Mouse (Mus musculus): ENCODE data around the gene Gtf2ird2. TPM values are rescaled to one million over a fixed set of nuclear protein-coding genes. Genes with fewer than 3 reads are reported as not detected.

Gene Gtf2ird2
- 6.6 and 7.9 TPM in 2 replicates for polyA plus RNA-seq (2014; fragmentation: Nextera tagmentation; extraction: Ambion mirVana)

- no peaks in the 10 kb centered on the region for H3K27me3 ChIP-seq (ENCODE audit: control insufficient read depth, insufficient read depth, low read length)
- ATAC-seq (ENCODE audit: insufficient number of reproducible peaks, low FRiP score, low TSS enrichment, low read depth) = peak; percentile 90
- under 1% methylated on average over 92 of the region's 92 CpGs for WGBS
These were observed at the start of gene Gtf2ird2 for GRCm38 (mm10) chr5:134183880-134184808. Gtf2ird2 (plus strand) TSS chr5:134184019.

GRCm38 (mm10) chr5:134136022-134136421 is 47.8 kb upstream of the Gtf2ird2 start:
- no peak for ATAC-seq (ENCODE audit: insufficient number of reproducible peaks, low FRiP score, low TSS enrichment, low read depth)
- 95% methylated on average over 12 of the region's 12 CpGs for WGBS

More at GRCm38 (mm10) chr5:134183880-134184808, at the start of gene Gtf2ird2:
- H3K36me3 ChIP-seq (ENCODE audit: control insufficient read depth, insufficient read depth, low read length) = no peaks in the 10 kb centered on the region
- H3K4me1 ChIP-seq (ENCODE audit: control insufficient read depth, insufficient read depth, low read length) = peaks cover 12% of the 10 kb centered on the region
- peak within 1 kb of the TSS; percentile 82 for H3K4me2 ChIP-seq (ENCODE audit: low read depth, severe bottlenecking)
- H3K9ac ChIP-seq (ENCODE audit: low read length) = peak within 1 kb of the TSS; percentile 92
- H3K27ac ChIP-seq (replicated peaks; ENCODE audit: low read depth, low read length) = peak within 1 kb of the TSS; percentile 92
- peak within 1 kb of the TSS; percentile 76 for H3K4me3 ChIP-seq (ENCODE audit: low read depth, low read length)
- peak; percentile 99 for DNase-seq (ENCODE audit: low spot score)
- H3K9me3 ChIP-seq (ENCODE audit: control insufficient read depth, low read length) = no peaks in the 10 kb centered on the region

GRCm38 (mm10) chr5:134137933-134138332 is 45.9 kb upstream of the Gtf2ird2 start:
- Histone ChIP-seq H3K4me2 (ENCODE audit: low read depth, severe bottlenecking) (no peak overlapping the region), H3K4me3 (ENCODE audit: low read depth, low read length) (no peak overlapping the region), H3K36me3 (ENCODE audit: control insufficient read depth, insufficient read depth, low read length) (peaks cover 6% of the 10 kb centered on the region; the same call in 1 of the 2 replicates), H3K9ac (ENCODE audit: low read length) (no peak overlapping the region), H3K4me1 (ENCODE audit: control insufficient read depth, insufficient read depth, low read length) (no peaks in the 10 kb centered on the region), H3K9me3 (ENCODE audit: control insufficient read depth, low read length) (no peaks in the 10 kb centered on the region; the same call in 1 of the 2 replicates), H3K27me3 (ENCODE audit: control insufficient read depth, insufficient read depth, low read length) (no peaks in the 10 kb centered on the region), H3K27ac (replicated peaks; ENCODE audit: low read depth, low read length) (no peak overlapping the region)
- ATAC-seq (ENCODE audit: insufficient number of reproducible peaks, low FRiP score, low TSS enrichment, low read depth) = no peak
- no peak for DNase-seq (ENCODE audit: low spot score)
- WGBS = 90% methylated on average over 5 of the region's 5 CpGs

More at GRCm38 (mm10) chr5:134136022-134136421, 47.8 kb upstream of the Gtf2ird2 start:
- Histone ChIP-seq H3K4me1 (ENCODE audit: control insufficient read depth, insufficient read depth, low read length) (no peaks in the 10 kb centered on the region), H3K27me3 (ENCODE audit: control insufficient read depth, insufficient read depth, low read length) (no peaks in the 10 kb centered on the region), H3K9me3 (ENCODE audit: control insufficient read depth, low read length) (no peaks in the 10 kb centered on the region), H3K4me3 (ENCODE audit: low read depth, low read length) (no peak overlapping the region), H3K36me3 (ENCODE audit: control insufficient read depth, insufficient read depth, low read length) (peaks cover 6% of the 10 kb centered on the region; the same call in 1 of the 2 replicates), H3K4me2 (ENCODE audit: low read depth, severe bottlenecking) (no peak overlapping the region), H3K9ac (ENCODE audit: low read length) (no peak overlapping the region), H3K27ac (replicated peaks; ENCODE audit: low read depth, low read length) (no peak overlapping the region)
- no peak for DNase-seq (ENCODE audit: low spot score)

- no peaks in the 10 kb centered on the region; the same call in 1 of the 2 replicates for H3K9me3 ChIP-seq (ENCODE audit: control insufficient read depth, low read length)
- H3K4me1 ChIP-seq (ENCODE audit: control insufficient read depth, insufficient read depth, low read length) = no peaks in the 10 kb centered on the region
- H3K4me3 ChIP-seq (ENCODE audit: low read depth, low read length) = no peak overlapping the region
- DNase-seq (ENCODE audit: low spot score) = no peak
- no peak overlapping the region for H3K27ac ChIP-seq (replicated peaks; ENCODE audit: low read depth, low read length)
- WGBS = 88% methylated on average over 6 of the region's 6 CpGs
- H3K36me3 ChIP-seq (ENCODE audit: control insufficient read depth, insufficient read depth, low read length) = peaks cover 6% of the 10 kb centered on the region; the same call in 1 of the 2 replicates
- no peak for ATAC-seq (ENCODE audit: insufficient number of reproducible peaks, low FRiP score, low TSS enrichment, low read depth)
- no peak overlapping the region for H3K4me2 ChIP-seq (ENCODE audit: low read depth, severe bottlenecking)
- H3K9ac ChIP-seq (ENCODE audit: low read length) = no peak overlapping the region
- H3K27me3 ChIP-seq (ENCODE audit: control insufficient read depth, insufficient read depth, low read length) = no peaks in the 10 kb centered on the region
These were observed 44.4 kb upstream of the Gtf2ird2 start for GRCm38 (mm10) chr5:134139429-134139828.

GRCm38 (mm10) chr5:134141236-134141635 is 42.6 kb upstream of the Gtf2ird2 start:
- Histone ChIP-seq H3K9me3 (ENCODE audit: control insufficient read depth, low read length) (no peaks in the 10 kb centered on the region; the same call in 1 of the 2 replicates), H3K27me3 (ENCODE audit: control insufficient read depth, insufficient read depth, low read length) (no peaks in the 10 kb centered on the region), H3K4me2 (ENCODE audit: low read depth, severe bottlenecking) (no peak overlapping the region), H3K4me3 (ENCODE audit: low read depth, low read length) (no peak overlapping the region), H3K27ac (replicated peaks; ENCODE audit: low read depth, low read length) (no peak overlapping the region), H3K9ac (ENCODE audit: low read length) (no peak overlapping the region), H3K4me1 (ENCODE audit: control insufficient read depth, insufficient read depth, low read length) (no peaks in the 10 kb centered on the region), H3K36me3 (ENCODE audit: control insufficient read depth, insufficient read depth, low read length) (peaks cover 4% of the 10 kb centered on the region; the same call in 1 of the 2 replicates)
- DNase-seq (ENCODE audit: low spot score) (no peak), ATAC-seq (ENCODE audit: insufficient number of reproducible peaks, low FRiP score, low TSS enrichment, low read depth) (no peak)
- 79% methylated on average over 7 of the region's 7 CpGs for WGBS

GRCm38 (mm10) chr5:134142381-134142780 is 41.4 kb upstream of the Gtf2ird2 start:
- H3K4me2 ChIP-seq (ENCODE audit: low read depth, severe bottlenecking) = no peak overlapping the region
- 78% methylated on average over 11 of the region's 11 CpGs for WGBS
- DNase-seq (ENCODE audit: low spot score) = no peak
- no peak overlapping the region for H3K4me3 ChIP-seq (ENCODE audit: low read depth, low read length)
- no peak for ATAC-seq (ENCODE audit: insufficient number of reproducible peaks, low FRiP score, low TSS enrichment, low read depth)
- no peaks in the 10 kb centered on the region for H3K27me3 ChIP-seq (ENCODE audit: control insufficient read depth, insufficient read depth, low read length)
- H3K9ac ChIP-seq (ENCODE audit: low read length) = no peak overlapping the region
- peaks cover 4% of the 10 kb centered on the region; the same call in 1 of the 2 replicates for H3K36me3 ChIP-seq (ENCODE audit: control insufficient read depth, insufficient read depth, low read length)
- H3K9me3 ChIP-seq (ENCODE audit: control insufficient read depth, low read length) = no peaks in the 10 kb centered on the region; the same call in 1 of the 2 replicates
- no peaks in the 10 kb centered on the region for H3K4me1 ChIP-seq (ENCODE audit: control insufficient read depth, insufficient read depth, low read length)
- no peak overlapping the region for H3K27ac ChIP-seq (replicated peaks; ENCODE audit: low read depth, low read length)

GRCm38 (mm10) chr5:134144986-134145385 is 38.8 kb upstream of the Gtf2ird2 start:
- no peak overlapping the region for H3K27ac ChIP-seq (replicated peaks; ENCODE audit: low read depth, low read length)
- peaks cover 8% of the 10 kb centered on the region; the same call in 1 of the 2 replicates for H3K36me3 ChIP-seq (ENCODE audit: control insufficient read depth, insufficient read depth, low read length)
- no peak overlapping the region for H3K4me2 ChIP-seq (ENCODE audit: low read depth, severe bottlenecking)
- no peaks in the 10 kb centered on the region; the same call in 1 of the 2 replicates for H3K9me3 ChIP-seq (ENCODE audit: control insufficient read depth, low read length)
- ATAC-seq (ENCODE audit: insufficient number of reproducible peaks, low FRiP score, low TSS enrichment, low read depth) = no peak
- H3K4me3 ChIP-seq (ENCODE audit: low read depth, low read length) = no peak overlapping the region
- 92% methylated on average over 8 of the region's 8 CpGs for WGBS
- H3K4me1 ChIP-seq (ENCODE audit: control insufficient read depth, insufficient read depth, low read length) = no peaks in the 10 kb centered on the region
- no peak for DNase-seq (ENCODE audit: low spot score)
- H3K9ac ChIP-seq (ENCODE audit: low read length) = no peak overlapping the region
- H3K27me3 ChIP-seq (ENCODE audit: control insufficient read depth, insufficient read depth, low read length) = no peaks in the 10 kb centered on the region

GRCm38 (mm10) chr5:134147194-134147753 is 36.5 kb upstream of the Gtf2ird2 start:
- DNase-seq (ENCODE audit: low spot score) (no peak), ATAC-seq (ENCODE audit: insufficient number of reproducible peaks, low FRiP score, low TSS enrichment, low read depth) (no peak)
- Histone ChIP-seq H3K9ac (ENCODE audit: low read length) (no peak overlapping the region), H3K36me3 (ENCODE audit: control insufficient read depth, insufficient read depth, low read length) (peaks cover 15% of the 10 kb centered on the region; the same call in 1 of the 2 replicates), H3K4me3 (ENCODE audit: low read depth, low read length) (no peak overlapping the region), H3K27ac (replicated peaks; ENCODE audit: low read depth, low read length) (no peak overlapping the region), H3K9me3 (ENCODE audit: control insufficient read depth, low read length) (no peaks in the 10 kb centered on the region; the same call in 1 of the 2 replicates), H3K4me2 (ENCODE audit: low read depth, severe bottlenecking) (no peak overlapping the region), H3K4me1 (ENCODE audit: control insufficient read depth, insufficient read depth, low read length) (no peaks in the 10 kb centered on the region), H3K27me3 (ENCODE audit: control insufficient read depth, insufficient read depth, low read length) (no peaks in the 10 kb centered on the region)
- 88% methylated on average over 10 of the region's 10 CpGs for WGBS
